Mouse (Mus musculus) lung, adult 2 months (tissue): Measurements from ENCODE around the gene Snrnp27. TPM values are rescaled to one million over a fixed set of nuclear protein-coding genes. Genes with fewer than 3 reads are reported as not detected.

Source experiments
- DNase-seq: peaks from one replicate; pipeline ENCODE4 v3.0.0; 2022
- H3K4me1 ChIP-seq: fragments of 200-500 bp; 2 replicates; pipeline ENCODE4 v1.6.1; 2011; ENCODE audit warnings: low read length; ENCODE audit not compliant: control insufficient read depth, insufficient read depth
- H3K4me3 ChIP-seq: fragments of 200-500 bp; replicated peaks from 2 replicates; pipeline ENCODE3; 2011; ENCODE audit warnings: low read depth, mild to moderate bottlenecking, control low read depth, low read length; ENCODE audit errors: extremely low read depth
- CTCF ChIP-seq: fragments of 200-500 bp; IDR thresholded peaks from 2 replicates; pipeline ENCODE4 v1.5.1; 2011; ENCODE audit warnings: mild to moderate bottlenecking, low read length, control low read depth; ENCODE audit not compliant: insufficient read depth
- POLR2A ChIP-seq: fragments of 200-500 bp; IDR thresholded peaks from 2 replicates; pipeline ENCODE4 v1.6.1; 2011; ENCODE audit warnings: low read depth, mild to moderate bottlenecking, control low read depth, low read length, borderline replicate concordance; ENCODE audit errors: extremely low read depth
- WGBS: fragments of 180-500 bp; shearing (Covaris S2); methylation state at CpG from one replicate; pipeline ENCODE4 v1.1.7; 2018; 5-methylcytosine and 5-hydroxymethylcytosine counted together
- polyA plus RNA-seq: library from polyadenylated mRNA; depleted of rRNA; stranded (reverse); fragments of >200 nt; gene quantifications from 2 replicates; pipeline ENCODE4 v1.2.3, GENCODE M21; 2012

Gene Snrnp27
- polyA plus RNA-seq, 1 experiment: 9.8 TPM

DNA sequence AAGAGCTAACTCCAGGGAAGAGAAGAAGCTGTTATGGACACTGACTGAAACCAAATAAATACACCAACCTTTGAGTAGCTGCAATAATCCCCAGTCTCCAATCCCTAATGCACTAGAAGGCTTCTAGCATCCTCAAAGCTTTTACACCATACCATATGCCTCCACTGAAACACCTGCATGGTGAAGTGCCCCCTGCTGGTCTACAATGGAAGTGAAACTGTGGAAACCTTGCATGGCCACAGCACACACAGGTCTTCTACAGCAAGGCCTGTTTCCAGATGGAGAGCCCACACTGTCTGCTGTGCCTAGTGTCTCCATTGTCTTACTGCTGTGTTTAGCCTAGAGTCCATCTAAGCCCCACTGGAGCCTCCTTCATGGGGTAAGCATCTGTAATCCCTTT is 10.1 kb upstream of the Snrnp27 start:
- peak; percentile 54 for DNase-seq
- H3K4me1 ChIP-seq: no peaks in the 10 kb centered on the region
- H3K4me3 ChIP-seq: no peak overlapping the region
- peak; percentile 62 for TF ChIP-seq CTCF
- TF ChIP-seq POLR2A: no peak

DNA sequence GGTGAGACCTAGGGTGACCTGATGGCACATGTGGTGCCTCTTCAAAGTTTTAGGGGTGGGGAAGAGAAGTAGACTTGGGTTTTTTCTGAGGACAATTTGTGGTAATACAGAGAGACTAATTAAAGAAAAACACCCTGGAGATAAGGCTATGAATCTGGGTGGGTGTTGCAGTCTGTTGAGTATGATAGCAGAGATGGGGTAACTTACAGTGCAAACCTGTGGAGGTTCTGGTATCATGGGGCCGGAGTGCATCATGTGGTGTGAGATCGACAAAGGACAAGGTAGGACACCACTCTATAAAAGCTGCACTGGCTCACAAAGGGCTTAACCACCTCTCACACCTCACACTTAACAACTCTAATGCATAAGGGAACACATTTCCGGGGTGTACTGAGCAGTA is 5.3 kb upstream of the Snrnp27 start:
- 98% methylated on average over 3 of the region's 3 CpGs for WGBS
- Histone ChIP-seq H3K4me1 (0 out of 2 replicates have a peak, but pooled peaks cover 1% of the 10 kb centered on the region), H3K4me3 (no peak overlapping the region)
- TF ChIP-seq CTCF (no peak), POLR2A (no peak)
- no peak for DNase-seq

DNA sequence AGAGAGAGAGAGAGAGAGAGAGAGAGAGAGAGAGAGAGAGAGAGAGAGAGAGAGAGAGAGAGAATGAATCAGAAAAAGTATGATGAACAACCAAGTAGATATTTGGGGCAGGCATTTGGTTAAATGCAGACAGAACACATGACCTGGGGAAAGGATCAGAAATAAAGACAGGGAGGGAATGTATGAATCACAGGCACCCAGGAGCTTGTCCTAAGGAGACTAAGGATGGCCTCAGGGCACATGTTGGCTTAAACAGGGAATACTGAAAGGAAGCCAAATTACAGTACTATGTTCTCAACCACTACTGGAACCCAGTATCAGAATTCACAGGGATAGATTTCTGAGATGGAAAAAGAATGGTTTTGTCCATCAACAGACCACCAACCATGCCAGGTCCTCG is 2.6 kb upstream of the Snrnp27 start:
- no peak for TF ChIP-seq POLR2A
- TF ChIP-seq CTCF: no peak
- no peak for DNase-seq
- Histone ChIP-seq H3K4me3 (no peak overlapping the region), H3K4me1 (0 out of 2 replicates have a peak, but pooled peaks cover 2% of the 10 kb centered on the region)
- 72% methylated on average over 1 of the region's 1 CpGs for WGBS

DNA sequence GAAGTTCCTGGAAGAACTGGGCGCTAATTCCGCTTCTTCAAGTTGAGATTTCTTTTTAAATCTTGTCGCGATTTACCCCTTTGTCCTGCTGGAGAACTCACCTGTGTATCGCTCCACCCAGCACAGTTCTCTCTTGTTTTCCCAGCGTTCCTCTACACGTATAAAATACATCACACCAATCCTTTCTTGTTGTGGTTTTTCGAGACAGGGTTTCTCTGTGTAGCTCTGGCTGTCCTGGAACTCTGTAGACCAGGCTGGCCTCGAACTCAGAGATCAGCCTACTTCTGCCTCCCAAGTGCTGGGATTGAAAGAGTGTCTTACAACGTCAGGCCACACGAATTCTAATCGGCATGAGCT is 311 bp upstream of the Snrnp27 start:
- Histone ChIP-seq H3K4me3 (peak overlapping the region; percentile 75), H3K4me1 (0 out of 2 replicates have a peak, but pooled peaks cover 2% of the 10 kb centered on the region)
- DNase-seq: no peak
- TF ChIP-seq POLR2A (no peak), CTCF (no peak)
- WGBS: 33% methylated on average over 12 of the region's 12 CpGs

DNA sequence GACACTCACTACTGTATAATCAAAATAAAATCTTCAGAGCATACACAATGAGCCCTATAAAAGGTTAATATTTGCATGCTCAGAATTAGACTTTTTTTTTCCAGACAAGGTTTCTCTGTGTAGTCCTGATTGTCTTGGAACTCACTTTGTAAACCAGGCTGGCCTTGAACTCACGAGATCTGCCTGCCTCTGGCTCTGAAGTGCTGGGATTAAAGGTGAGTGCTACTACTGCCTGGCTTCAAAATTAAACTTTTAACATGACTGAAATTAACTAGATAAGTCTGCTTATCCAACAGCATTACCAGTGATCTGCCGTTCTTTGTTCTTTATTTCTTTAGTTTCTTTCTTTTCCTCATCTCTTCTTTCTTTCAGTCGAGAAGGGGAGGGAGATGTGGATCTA is 3.0 kb downstream of the Snrnp27 start:
- Histone ChIP-seq H3K4me1 (0 out of 2 replicates have a peak, but pooled peaks cover 2% of the 10 kb centered on the region), H3K4me3 (no peak overlapping the region)
- no peak for DNase-seq
- 90% methylated on average over 3 of the region's 3 CpGs for WGBS
- TF ChIP-seq POLR2A (no peak), CTCF (no peak)

- 89% methylated on average over 6 of the region's 6 CpGs for WGBS
- TF ChIP-seq POLR2A: no peak
- TF ChIP-seq CTCF: no peak
- H3K4me1 ChIP-seq: no peaks in the 10 kb centered on the region
- DNase-seq: no peak
- H3K4me3 ChIP-seq: no peak overlapping the region
Observed at GRCm38 (mm10) chr6:86678341-86678740, 6.0 kb downstream of the Snrnp27 start.

GRCm38 (mm10) chr6:86670873-86671272 is 13.4 kb downstream of the Snrnp27 start:
- peaks cover 12% of the 10 kb centered on the region for H3K4me1 ChIP-seq
- TF ChIP-seq POLR2A (no peak), CTCF (peak; percentile 60)
- no peak for DNase-seq
- WGBS: 13% methylated on average over 2 of the region's 2 CpGs
- no peak overlapping the region for H3K4me3 ChIP-seq

- TF ChIP-seq CTCF: no peak
- peak; percentile 81; the same call in 1 of the 2 replicates for TF ChIP-seq POLR2A
- Histone ChIP-seq H3K4me3 (peak overlapping the region; percentile 81), H3K4me1 (peaks cover 12% of the 10 kb centered on the region)
- DNase-seq: peak; percentile 99
- 2% methylated on average over 36 of the region's 37 CpGs for WGBS
Observed at GRCm38 (mm10) chr6:86669240-86669727, 15.0 kb downstream of the Snrnp27 start.

- under 1% methylated on average over 57 of the region's 76 CpGs for WGBS
- TF ChIP-seq POLR2A (peak; percentile 68; the same call in 1 of the 2 replicates), CTCF (no peak)
- peak; percentile 37 for DNase-seq
Observed at GRCm38 (mm10) chr6:86668580-86669239, 15.6 kb downstream of the Snrnp27 start, which contains the start of gene Mxd1. Gene Mxd1, minus strand, starts transcription at chr6:86669161.

DNA sequence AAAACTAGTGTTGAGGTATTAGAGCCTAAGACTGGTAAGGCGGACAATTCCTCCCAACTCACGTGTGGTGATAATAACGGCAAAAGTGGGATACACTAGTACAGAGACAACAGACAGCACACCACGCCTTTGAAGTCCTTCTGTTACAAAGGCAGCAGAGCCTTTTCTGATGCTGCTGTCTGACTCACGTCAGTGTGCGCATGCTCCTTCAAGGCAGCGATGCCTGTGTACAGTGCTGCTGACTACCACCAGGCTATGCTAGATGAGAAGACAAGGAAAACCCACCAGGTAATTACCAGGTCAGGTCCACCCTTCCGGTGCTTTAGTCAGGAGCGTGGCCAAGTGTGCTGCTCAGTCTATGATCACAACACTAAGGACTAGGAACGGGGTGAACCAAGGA is 17.3 kb downstream of the Snrnp27 start:
- WGBS: 88% methylated on average over 10 of the region's 10 CpGs
- DNase-seq: no peak
- TF ChIP-seq CTCF: no peak
- no peak for TF ChIP-seq POLR2A
- no peak overlapping the region for H3K4me3 ChIP-seq
- peaks cover 12% of the 10 kb centered on the region for H3K4me1 ChIP-seq

More at GRCm38 (mm10) chr6:86668580-86669239, 15.6 kb downstream of the Snrnp27 start, which contains the start of gene Mxd1:
- Histone ChIP-seq H3K4me1 (peaks cover 12% of the 10 kb centered on the region), H3K4me3 (peak within 1 kb of the TSS; percentile 81)
